Mouse (Mus musculus): ENCODE measurements around the gene Dnajc3. TPM values are rescaled to one million over a fixed set of nuclear protein-coding genes. Genes with fewer than 3 reads are reported as not detected.

Gene Dnajc3
- total RNA-seq, 2 experiments from 2014 or later: 21.3 to 53.3 TPM

GRCm38 (mm10) chr14:118928565-118928964 is 9.2 kb upstream of the Dnajc3 start:
- ATAC-seq (replicated peaks; ENCODE audit: low FRiP score, low TSS enrichment, poor library complexity, severe bottlenecking): no peak

- ATAC-seq (replicated peaks; ENCODE audit: low FRiP score, low TSS enrichment, poor library complexity, severe bottlenecking): no peak
Measured at GRCm38 (mm10) chr14:118929779-118930178, 8.0 kb upstream of the Dnajc3 start.

- peak; percentile 73 for ATAC-seq (replicated peaks; ENCODE audit: low FRiP score, low TSS enrichment, poor library complexity, severe bottlenecking)
Measured at GRCm38 (mm10) chr14:118930777-118931176, 7.0 kb upstream of the Dnajc3 start.

GRCm38 (mm10) chr14:118931181-118931580 is 6.6 kb upstream of the Dnajc3 start:
- ATAC-seq (replicated peaks; ENCODE audit: low FRiP score, low TSS enrichment, poor library complexity, severe bottlenecking): no peak

- no peak for ATAC-seq (replicated peaks; ENCODE audit: low FRiP score, low TSS enrichment, poor library complexity, severe bottlenecking)
Measured at GRCm38 (mm10) chr14:118932956-118933355, 4.8 kb upstream of the Dnajc3 start.

GRCm38 (mm10) chr14:118934686-118935085 is 3.1 kb upstream of the Dnajc3 start:
- no peak for ATAC-seq (replicated peaks; ENCODE audit: low FRiP score, low TSS enrichment, poor library complexity, severe bottlenecking)

- no peak for ATAC-seq (replicated peaks; ENCODE audit: low FRiP score, low TSS enrichment, poor library complexity, severe bottlenecking)
Measured at GRCm38 (mm10) chr14:118936236-118936635, 1.5 kb upstream of the Dnajc3 start.

- no peak for ATAC-seq (replicated peaks; ENCODE audit: low FRiP score, low TSS enrichment, poor library complexity, severe bottlenecking)
Measured at GRCm38 (mm10) chr14:118936952-118937351, 824 bp upstream of the Dnajc3 start.

GRCm38 (mm10) chr14:118938551-118938950 is 775 bp downstream of the Dnajc3 start:
- ATAC-seq (replicated peaks; ENCODE audit: low FRiP score, low TSS enrichment, poor library complexity, severe bottlenecking): no peak

- no peak for ATAC-seq (replicated peaks; ENCODE audit: low FRiP score, low TSS enrichment, poor library complexity, severe bottlenecking)
Measured at GRCm38 (mm10) chr14:118940796-118941495, 3.2 kb downstream of the Dnajc3 start.

GRCm38 (mm10) chr14:118942076-118942475 is 4.3 kb downstream of the Dnajc3 start:
- ATAC-seq (replicated peaks; ENCODE audit: low FRiP score, low TSS enrichment, poor library complexity, severe bottlenecking): no peak

- ATAC-seq (replicated peaks; ENCODE audit: low FRiP score, low TSS enrichment, poor library complexity, severe bottlenecking): no peak
Measured at GRCm38 (mm10) chr14:118944702-118945101, 6.9 kb downstream of the Dnajc3 start.

GRCm38 (mm10) chr14:118948841-118949240 is 11.1 kb downstream of the Dnajc3 start:
- no peak for ATAC-seq (replicated peaks; ENCODE audit: low FRiP score, low TSS enrichment, poor library complexity, severe bottlenecking)

GRCm38 (mm10) chr14:118951912-118952583 is 14.3 kb downstream of the Dnajc3 start:
- no peak for ATAC-seq (replicated peaks; ENCODE audit: low FRiP score, low TSS enrichment, poor library complexity, severe bottlenecking)

- ATAC-seq (replicated peaks; ENCODE audit: low FRiP score, low TSS enrichment, poor library complexity, severe bottlenecking): no peak
Measured at GRCm38 (mm10) chr14:118958010-118958409, 20.2 kb downstream of the Dnajc3 start.

GRCm38 (mm10) chr14:118965356-118966000 is 27.7 kb downstream of the Dnajc3 start:
- ATAC-seq (replicated peaks; ENCODE audit: low FRiP score, low TSS enrichment, poor library complexity, severe bottlenecking): no peak

- no peak for ATAC-seq (replicated peaks; ENCODE audit: low FRiP score, low TSS enrichment, poor library complexity, severe bottlenecking)
Measured at GRCm38 (mm10) chr14:118967646-118968045, 29.9 kb downstream of the Dnajc3 start.

GRCm38 (mm10) chr14:118972268-118972667 is 34.5 kb downstream of the Dnajc3 start:
- ATAC-seq (replicated peaks; ENCODE audit: low FRiP score, low TSS enrichment, poor library complexity, severe bottlenecking): no peak

GRCm38 (mm10) chr14:118977136-118977816 is 39.5 kb downstream of the Dnajc3 start:
- ATAC-seq (replicated peaks; ENCODE audit: low FRiP score, low TSS enrichment, poor library complexity, severe bottlenecking): no peak
